Mouse (Mus musculus) liver, adult 2 months (tissue): ENCODE measurements around the gene Dusp16.

Experiments
- CTCF ChIP-seq: fragments of 200-500 bp; IDR thresholded peaks from 2 replicates; pipeline ENCODE4 v1.5.1; 2011; ENCODE audit warnings: low read depth, low read length, control low read depth
- POLR2A ChIP-seq: fragments of 200-500 bp; IDR thresholded peaks from 2 replicates; pipeline ENCODE4 v1.6.1; 2011; ENCODE audit warnings: low read length, control low read depth; ENCODE audit not compliant: insufficient read depth; ENCODE audit errors: extremely low read depth

DNA sequence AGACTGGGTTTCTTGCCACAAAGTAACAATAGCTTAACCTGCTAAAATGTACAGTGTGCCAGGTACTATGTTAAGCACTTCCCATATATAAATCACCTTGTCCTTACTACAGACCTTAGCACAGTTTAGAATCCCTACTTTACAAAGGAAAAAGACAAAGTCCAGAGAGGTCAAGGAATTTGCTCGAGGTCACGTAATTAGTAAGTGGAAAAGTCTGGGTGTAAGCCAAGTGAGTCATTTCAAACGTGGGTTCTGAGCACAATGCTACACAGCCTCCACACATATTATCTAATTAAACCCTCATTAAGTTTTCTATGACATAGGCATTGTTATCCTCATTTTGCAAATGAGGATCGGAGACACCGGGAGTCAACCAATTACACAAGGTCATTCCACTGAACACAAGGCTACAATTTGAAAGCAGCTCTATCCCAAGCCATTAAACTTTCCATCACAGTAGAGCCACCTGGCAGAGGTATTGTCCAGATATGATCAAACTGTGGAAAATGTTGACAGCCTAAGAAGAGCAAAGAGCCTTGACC, 12.4 kb upstream of the Dusp16 start:
- TF ChIP-seq POLR2A (no peak), CTCF (no peak)
